Mouse (Mus musculus): ENCODE data around the gene Plekhg1.

The Plekhg1 gene

GRCm38 (mm10) chr10:3829472-3829871, 89.3 kb downstream of the Plekhg1 start:
- DNase-seq (ENCODE audit: low spot score), result no peak

GRCm38 (mm10) chr10:3830618-3831017, 90.5 kb downstream of the Plekhg1 start:
- DNase-seq (ENCODE audit: low spot score), result no peak

- no peak for DNase-seq (ENCODE audit: low spot score)
Measured at GRCm38 (mm10) chr10:3831597-3832351, 91.6 kb downstream of the Plekhg1 start.

GRCm38 (mm10) chr10:3834060-3834459, 93.9 kb downstream of the Plekhg1 start:
- no peak for DNase-seq (ENCODE audit: low spot score)

GRCm38 (mm10) chr10:3834678-3835077, 94.5 kb downstream of the Plekhg1 start:
- no peak for DNase-seq (ENCODE audit: low spot score)

GRCm38 (mm10) chr10:3835616-3836015, 95.5 kb downstream of the Plekhg1 start:
- DNase-seq (ENCODE audit: low spot score), result no peak

- DNase-seq (ENCODE audit: low spot score), result no peak
Measured at GRCm38 (mm10) chr10:3839748-3840432, 99.7 kb downstream of the Plekhg1 start.

- no peak for DNase-seq (ENCODE audit: low spot score)
Measured at GRCm38 (mm10) chr10:3844430-3844829, 104.3 kb downstream of the Plekhg1 start.

GRCm38 (mm10) chr10:3847021-3847420, 106.9 kb downstream of the Plekhg1 start:
- no peak for DNase-seq (ENCODE audit: low spot score)

- DNase-seq (ENCODE audit: low spot score), result no peak
Measured at GRCm38 (mm10) chr10:3851461-3851860, 111.3 kb downstream of the Plekhg1 start.

- no peak for DNase-seq (ENCODE audit: low spot score)
Measured at GRCm38 (mm10) chr10:3852733-3853132, 112.6 kb downstream of the Plekhg1 start.

GRCm38 (mm10) chr10:3857912-3858311, 117.7 kb downstream of the Plekhg1 start:
- no peak for DNase-seq (ENCODE audit: low spot score)

GRCm38 (mm10) chr10:3858437-3858836, 118.3 kb downstream of the Plekhg1 start:
- no peak for DNase-seq (ENCODE audit: low spot score)

- DNase-seq (ENCODE audit: low spot score), result no peak
Measured at GRCm38 (mm10) chr10:3858961-3859714, 119.0 kb downstream of the Plekhg1 start.

GRCm38 (mm10) chr10:3863411-3864195, 123.4 kb downstream of the Plekhg1 start:
- DNase-seq (ENCODE audit: low spot score), result no peak

- DNase-seq (ENCODE audit: low spot score), result no peak
Measured at GRCm38 (mm10) chr10:3864196-3864540, 124.0 kb downstream of the Plekhg1 start.

- no peak for DNase-seq (ENCODE audit: low spot score)
Measured at GRCm38 (mm10) chr10:3867298-3867697, 127.1 kb downstream of the Plekhg1 start.

- DNase-seq (ENCODE audit: low spot score), result no peak
Measured at GRCm38 (mm10) chr10:3870828-3871227, 130.7 kb downstream of the Plekhg1 start.

GRCm38 (mm10) chr10:3873467-3873866, 133.3 kb downstream of the Plekhg1 start:
- DNase-seq (ENCODE audit: low spot score), result no peak

- no peak for DNase-seq (ENCODE audit: low spot score)
Measured at GRCm38 (mm10) chr10:3877852-3878535, 137.8 kb downstream of the Plekhg1 start.

- DNase-seq (ENCODE audit: low spot score), result no peak
Measured at GRCm38 (mm10) chr10:3881179-3881578, 141.0 kb downstream of the Plekhg1 start.

GRCm38 (mm10) chr10:3888510-3888909, 148.3 kb downstream of the Plekhg1 start:
- no peak for DNase-seq (ENCODE audit: low spot score)

Data from T-cell, adult 2 months (primary cell).